Mouse (Mus musculus) CH12.LX (cell line): ENCODE measurements around the gene R3hdm2. TPM values are rescaled to one million over a fixed set of nuclear protein-coding genes. Genes with fewer than 3 reads are reported as not detected.

ENCODE experiments used
- DNase-seq: peaks from one replicate; pipeline ENCODE4 v3.0.0-alpha.2; 2013; ENCODE audit errors: extremely low read depth
- H3K27ac ChIP-seq: 2 replicates; pipeline ENCODE4 v1.5.1; 2012; ENCODE audit warnings: low read depth, mild to moderate bottlenecking, control low read depth, moderate library complexity; ENCODE audit not compliant: insufficient read depth
- H3K27me3 ChIP-seq: replicated peaks from 2 replicates; pipeline ENCODE3; 2012; ENCODE audit warnings: inconsistent platforms
- H3K36me3 ChIP-seq, 2 experiments: replicated peaks in 1 of 2; 2 replicates each; pipeline versions ENCODE3 to v1.6.1; 2012; ENCODE audit warnings: inconsistent platforms in 1 of 2, low read length in 1 of 2, mild to moderate bottlenecking in 1 of 2, mixed read lengths in 1 of 2, moderate library complexity in 1 of 2; ENCODE audit not compliant: control insufficient read depth in 1 of 2, insufficient read depth in 1 of 2
- H3K4me1 ChIP-seq, 2 experiments: 2 replicates each; pipeline ENCODE4 v1.6.1; 2012; ENCODE audit warnings: inconsistent platforms in 1 of 2, moderate library complexity in 1 of 2; ENCODE audit not compliant: insufficient read depth in 2 of 2, control insufficient read depth in 1 of 2
- H3K4me2 ChIP-seq: 2 replicates; pipeline ENCODE4 v1.6.1; 2012; ENCODE audit warnings: low read depth, mild to moderate bottlenecking, control low read depth; ENCODE audit not compliant: poor library complexity, insufficient read depth, severe bottlenecking
- H3K4me3 ChIP-seq, 3 experiments: fragments of 150-350 bp in 1 of 3; sonication (generic) in 1 of 3; replicated peaks in 1 of 3; 2 replicates each; pipeline versions ENCODE3 to v1.5.1; 2011 to 2012; ENCODE audit warnings: low read depth in 2 of 3, low read length in 2 of 3, mild to moderate bottlenecking in 2 of 3, moderate library complexity in 2 of 3, control low read depth in 1 of 3, improper control_type of control experiment in 1 of 3, inconsistent platforms in 1 of 3, mixed read lengths in 1 of 3; ENCODE audit not compliant: poor library complexity in 1 of 3
- H3K79me2 ChIP-seq: replicated peaks from 2 replicates; pipeline ENCODE4 v1.6.1; 2012; ENCODE audit warnings: mild to moderate bottlenecking, moderate library complexity; ENCODE audit not compliant: control insufficient read depth, poor library complexity, insufficient read depth, severe bottlenecking; ENCODE audit errors: extremely low read depth
- H3K9ac ChIP-seq: 2 replicates; pipeline ENCODE4 v1.6.1; 2012; ENCODE audit warnings: low read depth, mild to moderate bottlenecking, control low read depth, moderate library complexity; ENCODE audit not compliant: insufficient read depth
- H3K9me3 ChIP-seq: replicated peaks from 2 replicates; pipeline ENCODE3; 2012; ENCODE audit warnings: low read length, inconsistent platforms, mixed read lengths
- CHD2 ChIP-seq: IDR thresholded peaks from 2 replicates; pipeline ENCODE4 v1.6.1; 2011; ENCODE audit warnings: low read length, improper control_type of control experiment
- CTCF ChIP-seq, 2 experiments: IDR thresholded peaks in 1 of 2; conservative IDR thresholded peaks in 1 of 2; 2 replicates each; pipeline ENCODE4 v1.5.1; 2011 to 2012; ENCODE audit warnings: low read depth in 2 of 2, low read length in 2 of 2, improper control_type of control experiment in 1 of 2, inconsistent platforms in 1 of 2, mild to moderate bottlenecking in 1 of 2, moderate library complexity in 1 of 2
- GABPA ChIP-seq: IDR thresholded peaks from 2 replicates; pipeline ENCODE4 v1.6.1; 2012; ENCODE audit warnings: low read depth, low read length, improper control_type of control experiment, inconsistent platforms; ENCODE audit not compliant: insufficient replicate concordance
- HCFC1 ChIP-seq: IDR thresholded peaks from 2 replicates; pipeline ENCODE4 v1.6.1; 2012; ENCODE audit warnings: low read depth, mild to moderate bottlenecking, inconsistent platforms, low read length, improper control_type of control experiment
- JUN ChIP-seq: IDR thresholded peaks from 2 replicates; pipeline ENCODE4 v1.6.1; 2011; ENCODE audit warnings: low read depth, mild to moderate bottlenecking, low read length, improper control_type of control experiment, moderate library complexity; ENCODE audit not compliant: insufficient read depth
- MAX ChIP-seq: IDR thresholded peaks from 2 replicates; pipeline ENCODE4 v1.6.1; 2011; ENCODE audit warnings: low read length, improper control_type of control experiment
- MEF2A ChIP-seq: IDR thresholded peaks from 2 replicates; pipeline ENCODE4 v1.6.1; 2014; ENCODE audit warnings: low read depth, mild to moderate bottlenecking, inconsistent platforms, low read length, improper control_type of control experiment, borderline replicate concordance
- MXI1 ChIP-seq: IDR thresholded peaks from 2 replicates; pipeline ENCODE4 v1.6.1; 2011; ENCODE audit warnings: mild to moderate bottlenecking, low read depth, low read length, improper control_type of control experiment
- RCOR1 ChIP-seq: conservative IDR thresholded peaks from 2 replicates; pipeline ENCODE4 v1.6.1; 2012; ENCODE audit warnings: low read depth, mild to moderate bottlenecking, inconsistent platforms, low read length, improper control_type of control experiment
- SIN3A ChIP-seq: IDR thresholded peaks from 2 replicates; pipeline ENCODE4 v1.6.1; 2012; ENCODE audit warnings: low read length, improper control_type of control experiment, inconsistent platforms
- TBP ChIP-seq: conservative IDR thresholded peaks from 2 replicates; pipeline ENCODE4 v1.6.1; 2011; ENCODE audit warnings: low read depth, low read length, improper control_type of control experiment
- ZNF384 ChIP-seq: IDR thresholded peaks from 2 replicates; pipeline ENCODE4 v1.6.1; 2012; ENCODE audit warnings: low read depth, low read length, improper control_type of control experiment, inconsistent platforms
- dilution Hi-C: fragments of 300-500 bp; cut with MboI; formaldehyde crosslinking; loops from 2 replicates; pipeline ENCODE4 v1.14.3; 2020; ENCODE audit warnings: low sequenced_read_pairs; ENCODE audit not compliant: extremely low pct_unique_long_range_greater_than_20kb, extremely low pct_ligation_motif_present
- in situ Hi-C: fragments of 300-500 bp; cut with MboI; formaldehyde crosslinking; loops from 3 replicates; pipeline ENCODE4 v1.14.3; 2019; ENCODE audit warnings: low sequenced_read_pairs, low pct_ligation_motif_present, low pct_unique_long_range_greater_than_20kb, mixed read lengths
- polyA plus RNA-seq: library from polyadenylated mRNA; unstranded; fragments of >175 nt; gene quantifications from 2 replicates; pipeline ENCODE4 v1.2.1, GENCODE M21; 2012; ENCODE audit warnings: low read depth; ENCODE audit not compliant: insufficient read length
- total RNA-seq, 2 experiments: library from RNA; depleted of rRNA; stranded (reverse); fragments of 300-350 nt in 1 of 2; fragments of >200 nt in 1 of 2; gene quantifications; 2 replicates each; pipeline ENCODE4 v1.2.3; 2012 to 2014

The R3hdm2 gene
- total and polyA plus RNA-seq, 3 experiments, result 7.0 to 23.6 (median 8.7) TPM

DNA sequence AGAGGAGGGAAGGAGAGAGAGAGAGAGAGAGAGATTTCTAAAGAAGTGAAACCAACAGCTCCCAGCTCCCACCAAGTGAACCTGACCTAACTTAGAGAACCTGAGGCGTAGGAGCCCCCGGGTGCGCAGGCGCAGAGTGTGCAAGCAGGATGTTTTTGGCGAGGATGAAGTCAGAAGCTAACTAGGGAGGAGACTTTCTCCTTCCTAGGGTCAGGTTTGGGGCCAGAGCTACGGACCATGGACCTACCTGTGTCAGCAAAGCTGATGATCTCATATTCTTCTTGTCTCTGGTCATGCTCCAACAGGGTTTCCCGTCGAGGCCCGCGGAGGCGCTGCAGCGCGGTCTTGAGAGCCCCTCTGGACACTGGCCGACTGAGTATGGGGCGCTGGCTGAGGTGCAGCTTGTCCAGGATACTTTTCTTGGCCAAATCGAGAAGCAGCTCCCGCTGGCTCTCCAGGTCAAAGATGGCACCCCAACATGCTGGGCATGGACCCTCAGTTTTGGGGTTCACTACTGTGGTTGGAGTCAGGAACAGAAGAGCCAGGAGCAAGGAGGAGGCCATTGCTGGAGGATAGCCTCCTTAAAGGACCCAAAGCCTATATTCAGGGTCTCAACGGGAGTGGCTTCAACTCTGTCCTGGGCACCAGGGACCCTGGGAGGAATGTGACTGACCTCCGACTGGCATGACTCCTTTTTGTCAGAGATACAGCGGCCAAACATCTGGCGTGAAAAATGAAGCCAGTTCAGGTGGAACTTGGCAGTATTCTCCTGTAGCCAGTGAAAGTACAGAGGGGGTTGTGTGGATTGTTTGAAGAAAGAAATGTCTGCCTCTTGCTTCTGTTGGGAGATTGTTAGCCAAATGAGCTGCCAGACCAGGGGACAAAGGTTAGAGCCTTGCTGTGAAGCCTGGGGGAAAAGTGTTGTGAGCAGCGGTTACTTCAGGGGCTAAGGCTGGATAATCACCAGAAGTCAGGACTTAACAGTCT is 10.0 kb upstream of the R3hdm2 start, which contains the start of gene Inhbc:
Gene Inhbc, minus strand, starts transcription at position 598 of the 987 bp plus-strand sequence.
- no peaks in the 10 kb centered on the region for H3K79me2 ChIP-seq
- peaks cover 0 to 9% of the 10 kb centered on the region in 2 experiments; a peak in 2 of 4 replicates for H3K4me1 ChIP-seq
- no peaks in the 10 kb centered on the region for H3K36me3 ChIP-seq
- in situ Hi-C loops (no loop called here), dilution Hi-C loops (no loop called here)
- H3K4me3 ChIP-seq, result no peak within 1 kb of the TSS
- no peak within 1 kb of the TSS for H3K9ac ChIP-seq
- no peaks in the 10 kb centered on the region for H3K9me3 ChIP-seq
- TF ChIP-seq MEF2A, result no peak
- no peak for TF ChIP-seq SIN3A
- no peak for TF ChIP-seq GABPA
- TF ChIP-seq RCOR1, result no peak
- no peak for TF ChIP-seq HCFC1
- no peaks in the 10 kb centered on the region for H3K27me3 ChIP-seq
- no peak within 1 kb of the TSS for H3K27ac ChIP-seq
- H3K4me2 ChIP-seq, result 0 out of 2 replicates have a peak within 1 kb of the TSS, but pooled peaks have one; percentile 15
- no peak for DNase-seq

DNA sequence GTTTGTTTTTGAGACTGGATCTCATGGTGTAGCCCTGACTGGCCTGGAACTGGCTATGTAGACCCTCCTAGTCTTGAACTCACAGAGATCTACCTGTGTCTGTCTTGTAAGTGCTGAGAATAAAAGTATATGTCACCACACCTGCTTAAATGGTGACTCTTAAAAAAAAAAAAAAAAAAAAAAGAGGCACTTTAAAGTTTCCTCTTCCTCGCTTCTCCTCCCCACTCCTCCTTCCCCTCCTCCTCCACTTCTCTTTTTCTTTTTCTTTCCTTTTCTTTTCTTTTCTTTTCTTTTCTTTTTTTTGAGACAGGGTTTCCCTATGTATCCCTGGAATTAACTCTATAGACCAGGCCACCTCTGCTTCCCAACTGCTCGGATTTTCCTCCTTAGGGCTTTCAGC is 9.1 kb upstream of the R3hdm2 start:
- Histone ChIP-seq H3K79me2 (no peaks in the 10 kb centered on the region), H3K4me1 (peaks cover 0 to 3% of the 10 kb centered on the region in 2 experiments; a peak in 1 of 4 replicates), H3K4me3 (no peak overlapping the region), H3K9me3 (peaks cover 2% of the 10 kb centered on the region), H3K9ac (no peak overlapping the region), H3K36me3 (no peaks in the 10 kb centered on the region), H3K27ac (no peak overlapping the region), H3K4me2 (no peak overlapping the region), H3K27me3 (no peaks in the 10 kb centered on the region)
- in situ Hi-C loops, result no loop called here
- TF ChIP-seq HCFC1, result no peak
- TF ChIP-seq TBP, result no peak
- TF ChIP-seq CHD2, result no peak
- peak; percentile 50; the same call in 1 of the 2 replicates for TF ChIP-seq ZNF384
- TF ChIP-seq CTCF (conservative IDR thresholded peaks at IDR 0.05 in 1 of 2, IDR thresholded peaks at IDR 0.05 in 1 of 2; ENCODE audit: low read depth in 2 of 2, low read length in 2 of 2), result no peak
- TF ChIP-seq JUN, result no peak
- no peak for TF ChIP-seq MXI1
- TF ChIP-seq MAX, result no peak
- DNase-seq, result no peak
- dilution Hi-C loops, result no loop called here
